Mouse (Mus musculus): ENCODE data around the gene Col1a1.
"Not testable (repeated sequence)": the region's sequence is repeated elsewhere in the genome, so short reads cannot be mapped to it uniquely, and the experiment has no call there.

Gene Col1a1

GRCm38 (mm10) chr11:94938296-94938695 is 2.3 kb downstream of the Col1a1 start:
- no peak for DNase-seq (ENCODE audit: low spot score in 2 of 2)

GRCm38 (mm10) chr11:94939280-94939679 is 3.3 kb downstream of the Col1a1 start:
- peak; percentile 71 to 87 for DNase-seq (ENCODE audit: low spot score in 2 of 2)

- DNase-seq (ENCODE audit: low spot score in 2 of 2): no peak
Measured at GRCm38 (mm10) chr11:94941121-94941520, 5.1 kb downstream of the Col1a1 start.

GRCm38 (mm10) chr11:94941776-94942175 is 5.8 kb downstream of the Col1a1 start:
- no peak for DNase-seq (ENCODE audit: low spot score in 2 of 2)

GRCm38 (mm10) chr11:94942282-94943023 is 6.4 kb downstream of the Col1a1 start:
- DNase-seq (ENCODE audit: low spot score in 2 of 2): no peak

- DNase-seq (ENCODE audit: low spot score in 2 of 2): no peak
Measured at GRCm38 (mm10) chr11:94943054-94943453, 7.0 kb downstream of the Col1a1 start.

- DNase-seq (ENCODE audit: low spot score in 2 of 2): no peak
Measured at GRCm38 (mm10) chr11:94944295-94944694, 8.3 kb downstream of the Col1a1 start.

- no peak for DNase-seq (ENCODE audit: low spot score in 2 of 2)
Measured at GRCm38 (mm10) chr11:94945236-94945635, 9.2 kb downstream of the Col1a1 start.

GRCm38 (mm10) chr11:94952169-94952568 is 16.1 kb downstream of the Col1a1 start:
- no peak for DNase-seq (ENCODE audit: low spot score in 2 of 2)

- DNase-seq (ENCODE audit: low spot score in 2 of 2): no peak
Measured at GRCm38 (mm10) chr11:94955103-94955502, 19.1 kb downstream of the Col1a1 start.

- no peak for DNase-seq (ENCODE audit: low spot score in 2 of 2)
Measured at GRCm38 (mm10) chr11:94957693-94958064, 21.7 kb downstream of the Col1a1 start.

- peak; percentile 80 for DNase-seq (ENCODE audit: low spot score in 2 of 2)
Measured at GRCm38 (mm10) chr11:94958065-94958858, 22.2 kb downstream of the Col1a1 start.

- no peak for DNase-seq (ENCODE audit: low spot score in 2 of 2)
Measured at GRCm38 (mm10) chr11:94962534-94963101, 26.6 kb downstream of the Col1a1 start.

GRCm38 (mm10) chr11:94967419-94967818 is 31.4 kb downstream of the Col1a1 start, which contains the start of gene Hils1:
TSS of gene Hils1 (plus strand) at chr11:94967593.
- no peak for DNase-seq (ENCODE audit: low spot score in 2 of 2)

GRCm38 (mm10) chr11:94968187-94968586 is 32.2 kb downstream of the Col1a1 start:
- DNase-seq (ENCODE audit: low spot score in 2 of 2): peak in 1 of 2 experiments; percentile 59

- DNase-seq (ENCODE audit: low spot score in 2 of 2): not testable (repeated sequence)
Measured at GRCm38 (mm10) chr11:94969709-94970108, 33.7 kb downstream of the Col1a1 start.

- DNase-seq (ENCODE audit: low spot score in 2 of 2): peak; percentile 84 to 85
Measured at GRCm38 (mm10) chr11:94970210-94970943, 34.4 kb downstream of the Col1a1 start.

- DNase-seq (ENCODE audit: low spot score in 2 of 2): no peak
Measured at GRCm38 (mm10) chr11:94971895-94972615, 36.0 kb downstream of the Col1a1 start.

- DNase-seq (ENCODE audit: low spot score in 2 of 2): no peak
Measured at GRCm38 (mm10) chr11:94972887-94973286, 36.9 kb downstream of the Col1a1 start.

- no peak for DNase-seq (ENCODE audit: low spot score in 2 of 2)
Measured at GRCm38 (mm10) chr11:94973313-94973712, 37.3 kb downstream of the Col1a1 start.

GRCm38 (mm10) chr11:94974951-94975350 is 38.9 kb downstream of the Col1a1 start:
- peak in 1 of 2 experiments; percentile 27 for DNase-seq (ENCODE audit: low spot score in 2 of 2)
